Mouse (Mus musculus) heart, embryonic 11.5 days (tissue): ENCODE measurements around the gene Relb. TPM values are rescaled to one million over a fixed set of nuclear protein-coding genes. Genes with fewer than 3 reads are reported as not detected.
A peak's percentile ranks its signal among the peaks of the same experiment; 100 is the strongest.
"Not testable (repeated sequence)": the region's sequence is repeated elsewhere in the genome, so short reads cannot be mapped to it uniquely, and the experiment has no call there.

ENCODE experiments used
- ATAC-seq: fragments of 200-750 bp; cut with Nextera tagmentation; replicated peaks from 2 replicates; pipeline ENCODE4 v1.8.0; 2017; ENCODE audit warnings: moderate library complexity; ENCODE audit not compliant: insufficient number of reproducible peaks, low FRiP score, low TSS enrichment
- H3K27ac ChIP-seq: fragments of 300-500 bp; sonication (generic); 2 replicates; pipeline ENCODE4 v1.5.1; 2014; ENCODE audit warnings: mild to moderate bottlenecking, low read depth, low read length
- H3K27me3 ChIP-seq: fragments of 300-500 bp; sonication (generic); 2 replicates; pipeline ENCODE4 v1.6.1; 2014; ENCODE audit warnings: mild to moderate bottlenecking, low read length, mixed read lengths; ENCODE audit not compliant: control insufficient read depth, insufficient read depth
- H3K36me3 ChIP-seq: fragments of 300-500 bp; sonication (generic); 2 replicates; pipeline ENCODE4 v1.6.1; 2014; ENCODE audit warnings: mild to moderate bottlenecking, low read length, moderate library complexity, mixed read lengths; ENCODE audit not compliant: control insufficient read depth, insufficient read depth
- H3K4me1 ChIP-seq: fragments of 300-500 bp; sonication (generic); 2 replicates; pipeline ENCODE4 v1.6.1; 2014; ENCODE audit warnings: low read length; ENCODE audit not compliant: control insufficient read depth, insufficient read depth
- H3K4me2 ChIP-seq: fragments of 300-500 bp; sonication (generic); 2 replicates; pipeline ENCODE4 v1.6.1; 2014; ENCODE audit warnings: mild to moderate bottlenecking, moderate library complexity
- H3K4me3 ChIP-seq: fragments of 300-500 bp; sonication (generic); 2 replicates; pipeline ENCODE4 v1.5.1; 2014; ENCODE audit warnings: low read depth, low read length
- H3K9ac ChIP-seq: fragments of 300-500 bp; sonication (generic); 2 replicates; pipeline ENCODE4 v1.6.1; 2014; ENCODE audit warnings: mild to moderate bottlenecking, low read depth, low read length, moderate library complexity
- H3K9me3 ChIP-seq: fragments of 300-500 bp; sonication (generic); replicated peaks from 2 replicates; pipeline ENCODE4 v1.6.1; 2016; ENCODE audit warnings: low read length; ENCODE audit not compliant: control insufficient read depth
- WGBS: fragments of 180-500 bp; shearing (Covaris S2); extraction: QIAGEN DNeasy Blood & Tissue Kit; methylation state at CpG from one replicate; pipeline ENCODE4 v1.1.7; 2014; ENCODE audit not compliant: insufficient replicate concordance; 5-methylcytosine and 5-hydroxymethylcytosine counted together
- polyA plus RNA-seq: library from polyadenylated mRNA; unstranded; fragments of >200 nt; fragmentation: Nextera tagmentation; extraction: Ambion mirVana; gene quantifications from 2 replicates; pipeline ENCODE4 v1.2.1, GENCODE M21; 2014

Gene Relb
- polyA plus RNA-seq, 1 experiment from 2014 or later, result 3.7 TPM

- Histone ChIP-seq H3K4me1 (peaks cover 10% of the 10 kb centered on the region), H3K36me3 (0 out of 2 replicates have a peak, but pooled peaks cover 2% of the 10 kb centered on the region), H3K9me3 (no peaks in the 10 kb centered on the region), H3K4me2 (no peak overlapping the region), H3K4me3 (no peak overlapping the region), H3K27ac (no peak overlapping the region), H3K27me3 (no peaks in the 10 kb centered on the region), H3K9ac (no peak overlapping the region)
- 68% methylated on average over 5 of the region's 5 CpGs for WGBS
- no peak for ATAC-seq
Observed at GRCm38 (mm10) chr7:19607291-19607690, 21.9 kb downstream of the Relb start.

DNA sequence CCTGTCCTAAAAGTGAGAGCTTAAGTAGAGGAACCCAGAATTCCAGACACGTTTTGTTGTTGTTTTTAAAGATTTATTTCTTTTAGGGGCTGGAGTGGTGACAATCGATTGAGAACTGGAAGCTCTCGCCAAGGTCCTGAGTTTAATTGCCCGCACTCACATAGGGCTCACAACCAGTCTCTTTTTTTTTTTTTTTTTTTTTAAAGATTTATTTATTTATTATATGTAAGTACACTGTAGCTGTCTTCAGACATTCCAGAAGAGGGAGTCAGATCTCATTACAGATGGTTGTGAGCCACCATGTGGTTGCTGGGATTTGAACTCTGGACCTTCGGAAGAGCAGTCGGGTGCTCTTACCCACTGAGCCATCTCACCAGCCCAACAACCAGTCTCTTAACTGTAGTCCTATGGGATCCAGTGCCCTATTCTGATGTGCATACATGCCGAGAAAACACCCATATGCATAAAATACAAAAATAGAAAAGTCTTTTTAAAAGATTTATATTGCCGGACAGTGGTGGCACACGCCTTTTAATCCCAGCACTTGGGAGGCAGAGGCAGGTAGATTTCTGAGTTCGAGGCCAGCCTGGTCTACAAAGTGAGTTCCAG lies 24.5 kb downstream of the Relb start:
- not testable (repeated sequence) for ATAC-seq, H3K36me3 ChIP-seq, H3K27ac ChIP-seq, H3K9me3 ChIP-seq, H3K27me3 ChIP-seq
- 54% methylated on average over 10 of the region's 10 CpGs for WGBS
- H3K4me3 ChIP-seq, result peak overlapping the region; percentile 97
- peaks cover 12% of the 10 kb centered on the region for H3K4me1 ChIP-seq
- H3K4me2 ChIP-seq, result peak overlapping the region; percentile 70
- peak overlapping the region; percentile 96 for H3K9ac ChIP-seq

DNA sequence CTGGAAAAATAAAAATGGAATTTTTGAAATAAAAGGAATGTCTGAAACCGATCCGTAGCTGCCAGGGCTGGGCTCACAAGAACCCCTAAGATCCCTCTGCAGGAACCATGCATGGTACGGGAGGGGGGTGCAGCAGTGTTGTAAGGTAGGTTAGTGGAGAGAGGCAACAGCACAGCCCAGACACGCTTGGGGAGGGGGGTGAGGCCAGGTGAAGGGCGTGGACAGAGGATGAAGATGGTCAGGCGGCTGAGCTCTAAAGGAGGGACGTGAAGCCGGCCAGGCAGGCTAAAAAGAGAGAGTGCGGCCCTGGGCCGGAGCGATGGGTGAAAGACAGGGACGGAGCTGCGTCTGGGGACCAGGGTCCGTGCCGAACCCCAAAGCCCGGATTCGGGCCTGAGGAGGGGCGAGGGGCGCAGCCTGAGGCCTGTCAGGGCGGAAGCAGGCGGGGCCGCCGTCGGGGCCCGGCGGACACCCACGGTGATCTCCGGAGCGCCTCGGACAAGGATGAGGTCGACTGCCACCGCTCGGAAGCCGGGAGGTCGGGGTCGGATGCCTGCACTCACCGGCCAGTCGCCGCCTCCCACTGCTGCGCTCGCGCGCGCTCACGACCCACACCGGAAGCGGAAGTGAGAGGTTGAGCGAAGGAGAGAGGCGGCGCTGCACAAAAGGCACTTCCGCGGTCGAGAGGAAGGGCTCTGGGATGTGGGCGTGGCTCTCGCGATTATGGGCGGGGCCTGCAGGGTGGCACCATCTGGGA lies 25.2 kb downstream of the Relb start, which contains the start of gene Clasrp:
Clasrp (minus strand) TSS at position 638 of the 757 bp plus-strand sequence.
- ATAC-seq, result peak; percentile 85
- Histone ChIP-seq H3K36me3 (peaks cover 5% of the 10 kb centered on the region; the same call in 1 of the 2 replicates), H3K27ac (peak within 1 kb of the TSS; percentile 78), H3K4me1 (peaks cover 12% of the 10 kb centered on the region), H3K9ac (peak within 1 kb of the TSS; percentile 96), H3K4me2 (peak within 1 kb of the TSS; percentile 70), H3K27me3 (no peaks in the 10 kb centered on the region), H3K4me3 (peak within 1 kb of the TSS; percentile 97), H3K9me3 (no peaks in the 10 kb centered on the region)
- 1% methylated on average over 57 of the region's 57 CpGs for WGBS

DNA sequence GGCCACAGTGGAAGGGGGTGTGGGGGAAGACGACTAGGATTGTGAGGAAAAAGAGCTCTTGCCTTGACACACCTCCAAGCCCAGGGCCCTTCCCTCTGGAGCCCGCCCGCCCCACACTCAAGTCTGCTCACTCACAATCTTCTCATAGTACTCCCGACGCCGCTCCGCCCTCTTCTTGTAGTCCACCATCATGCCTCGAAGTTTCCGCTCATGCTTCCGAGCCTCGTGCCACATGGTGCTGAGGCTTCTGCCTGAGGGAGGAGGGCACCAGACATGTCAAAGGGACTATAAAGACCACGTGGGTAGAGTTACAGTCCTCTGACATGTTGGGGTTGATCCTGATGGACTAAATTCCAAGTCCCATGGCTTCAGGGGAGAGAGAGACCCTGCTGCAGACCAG lies 26.2 kb downstream of the Relb start:
- 76% methylated on average over 12 of the region's 12 CpGs for WGBS
- H3K9me3 ChIP-seq, result no peaks in the 10 kb centered on the region
- ATAC-seq, result no peak

GRCm38 (mm10) chr7:19600562-19600961 lies 28.7 kb downstream of the Relb start:
- no peaks in the 10 kb centered on the region for H3K9me3 ChIP-seq
- peaks cover 12% of the 10 kb centered on the region for H3K4me1 ChIP-seq
- H3K27me3 ChIP-seq, result no peaks in the 10 kb centered on the region
- H3K27ac ChIP-seq, result no peak overlapping the region
- H3K4me2 ChIP-seq, result no peak overlapping the region
- 78% methylated on average over 5 of the region's 5 CpGs for WGBS
- peaks cover 5% of the 10 kb centered on the region; the same call in 1 of the 2 replicates for H3K36me3 ChIP-seq
- ATAC-seq, result no peak
- no peak overlapping the region for H3K9ac ChIP-seq
- H3K4me3 ChIP-seq, result no peak overlapping the region

More for the DNA sequence above, 26.2 kb downstream of the Relb start:
- Histone ChIP-seq H3K4me2 (peak overlapping the region; percentile 70), H3K36me3 (peaks cover 5% of the 10 kb centered on the region; the same call in 1 of the 2 replicates), H3K4me3 (peak overlapping the region; percentile 97), H3K4me1 (peaks cover 12% of the 10 kb centered on the region), H3K27me3 (no peaks in the 10 kb centered on the region), H3K27ac (no peak overlapping the region), H3K9ac (peak overlapping the region; percentile 96; the same call in 1 of the 2 replicates)

DNA sequence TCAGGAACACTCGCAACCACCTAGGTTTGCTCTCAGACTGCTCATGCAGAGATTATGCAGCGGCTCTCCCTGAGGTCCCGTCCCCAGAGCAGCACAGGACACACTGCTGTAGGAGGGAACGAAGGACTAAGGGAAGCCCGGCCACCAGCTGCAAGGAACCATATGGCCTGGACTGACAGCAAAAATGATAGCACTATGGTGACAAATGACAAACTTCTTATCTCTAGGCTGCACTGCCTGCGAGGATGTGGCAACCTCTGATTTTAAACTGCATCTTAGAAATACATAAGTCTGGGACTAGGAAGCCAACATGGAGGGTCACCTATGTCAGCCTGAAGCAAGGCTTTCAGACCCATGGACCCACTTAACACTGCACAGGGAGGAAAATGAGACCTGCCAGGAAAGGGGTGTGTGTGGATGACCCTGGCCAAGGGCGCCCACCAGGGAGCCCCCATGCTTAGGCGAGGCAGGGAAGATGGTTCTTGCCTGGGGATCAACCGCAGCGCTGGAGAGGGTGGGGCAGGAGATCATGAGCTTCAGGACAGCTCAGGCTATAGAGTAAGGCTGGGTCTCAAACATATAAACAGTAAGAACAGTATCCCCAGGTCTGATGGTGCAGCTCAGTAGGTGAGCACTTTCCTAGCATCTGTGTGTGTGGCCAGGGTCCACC lies 36.0 kb downstream of the Relb start:
- ATAC-seq, result no peak
- WGBS, result 77% methylated on average over 10 of the region's 10 CpGs

DNA sequence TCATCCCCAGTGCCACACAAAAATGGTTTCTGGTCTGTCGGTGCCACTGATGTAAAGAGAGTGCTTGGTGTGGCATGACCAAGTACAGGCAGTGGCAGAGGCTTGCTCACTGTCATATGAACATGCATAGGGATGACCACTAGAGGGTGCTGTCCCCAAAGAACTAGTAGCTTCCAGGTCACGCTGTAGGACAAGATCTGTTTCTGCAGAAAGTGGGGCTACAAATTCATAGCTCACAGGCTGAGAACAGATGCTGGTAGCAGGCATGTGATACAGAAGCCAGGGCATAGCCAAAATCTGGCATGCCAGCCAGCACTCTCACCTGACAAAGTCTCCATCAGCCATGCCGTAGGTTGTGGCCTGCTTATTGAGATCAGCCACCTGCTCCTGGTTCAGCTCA lies 39.3 kb downstream of the Relb start:
- Histone ChIP-seq H3K4me1 (no peaks in the 10 kb centered on the region; the same call in 1 of the 2 replicates), H3K4me3 (no peak overlapping the region), H3K4me2 (no peak overlapping the region), H3K27ac (no peak overlapping the region), H3K36me3 (peaks cover 68% of the 10 kb centered on the region), H3K9ac (no peak overlapping the region), H3K9me3 (no peaks in the 10 kb centered on the region), H3K27me3 (no peaks in the 10 kb centered on the region)
- 52% methylated on average over 3 of the region's 3 CpGs for WGBS
- no peak for ATAC-seq

More for the DNA sequence above, 36.0 kb downstream of the Relb start:
- no peak overlapping the region for H3K27ac ChIP-seq
- H3K4me3 ChIP-seq, result no peak overlapping the region
- no peaks in the 10 kb centered on the region for H3K4me1 ChIP-seq
- no peak overlapping the region for H3K4me2 ChIP-seq
- H3K27me3 ChIP-seq, result no peaks in the 10 kb centered on the region
- no peaks in the 10 kb centered on the region for H3K9me3 ChIP-seq
- no peak overlapping the region for H3K9ac ChIP-seq
- peaks cover 45% of the 10 kb centered on the region for H3K36me3 ChIP-seq

- no peaks in the 10 kb centered on the region for H3K27me3 ChIP-seq
- H3K9ac ChIP-seq, result no peak overlapping the region
- ATAC-seq, result no peak
- 48% methylated on average over 3 of the region's 3 CpGs for WGBS
- no peak overlapping the region for H3K4me3 ChIP-seq
- H3K4me1 ChIP-seq, result no peaks in the 10 kb centered on the region; the same call in 1 of the 2 replicates
- peaks cover 70% of the 10 kb centered on the region for H3K36me3 ChIP-seq
- no peak overlapping the region for H3K4me2 ChIP-seq
- H3K27ac ChIP-seq, result no peak overlapping the region
- no peaks in the 10 kb centered on the region for H3K9me3 ChIP-seq
Observed at GRCm38 (mm10) chr7:19589207-19589606, 40.0 kb downstream of the Relb start.
